Mouse (Mus musculus) stomach, postnatal 0 days (tissue): ENCODE measurements around the gene Gucd1. TPM values are rescaled to one million over a fixed set of nuclear protein-coding genes. Genes with fewer than 3 reads are reported as not detected.
"Not testable (repeated sequence)": the region's sequence is repeated elsewhere in the genome, so short reads cannot be mapped to it uniquely, and the experiment has no call there.

Source experiments
- ATAC-seq: fragments of 200-750 bp; cut with Nextera tagmentation; 2 replicates; pipeline ENCODE4 v1.8.0; 2017; ENCODE audit not compliant: low FRiP score, low TSS enrichment
- DNase-seq: peaks from one replicate; pipeline ENCODE4 v3.0.0-alpha.2; 2016; ENCODE audit warnings: low spot score
- H3K27ac ChIP-seq: fragments of 300-500 bp; sonication (generic); replicated peaks from 2 replicates; pipeline ENCODE4 v1.5.1; 2014; ENCODE audit warnings: mild to moderate bottlenecking, control low read depth
- H3K27me3 ChIP-seq: fragments of 300-500 bp; sonication (generic); 2 replicates; pipeline ENCODE4 v1.6.1; 2014; ENCODE audit warnings: low read length; ENCODE audit not compliant: control insufficient read depth, insufficient read depth
- H3K36me3 ChIP-seq: fragments of 300-500 bp; sonication (generic); 2 replicates; pipeline ENCODE4 v1.6.1; 2014; ENCODE audit warnings: low read length, mixed read lengths; ENCODE audit not compliant: control insufficient read depth, insufficient read depth
- H3K4me1 ChIP-seq: fragments of 300-500 bp; sonication (generic); replicated peaks from 2 replicates; pipeline ENCODE4 v1.6.1; 2014; ENCODE audit warnings: antibody characterized with exemption; ENCODE audit not compliant: control insufficient read depth, insufficient read depth
- H3K4me2 ChIP-seq: fragments of 300-500 bp; sonication (generic); replicated peaks from 2 replicates; pipeline ENCODE4 v1.6.1; 2014; ENCODE audit warnings: low read depth, mild to moderate bottlenecking, control low read depth, moderate library complexity
- H3K4me3 ChIP-seq: fragments of 300-500 bp; sonication (generic); 2 replicates; pipeline ENCODE4 v1.5.1; 2014; ENCODE audit warnings: low read depth, low read length, control low read depth
- H3K9ac ChIP-seq: fragments of 300-500 bp; sonication (generic); 2 replicates; pipeline ENCODE4 v1.6.1; 2014; ENCODE audit warnings: mild to moderate bottlenecking, low read length, control low read depth, mixed read lengths
- H3K9me3 ChIP-seq: fragments of 300-500 bp; sonication (generic); 2 replicates; pipeline ENCODE4 v1.6.1; 2016; ENCODE audit warnings: low read length; ENCODE audit not compliant: control insufficient read depth
- CTCF ChIP-seq: IDR thresholded peaks from 2 replicates; pipeline ENCODE4 v1.5.1; 2016; ENCODE audit warnings: antibody characterized with exemption, low read depth, mild to moderate bottlenecking, moderate library complexity
- EP300 ChIP-seq: optimal IDR thresholded peaks from 2 replicates; pipeline ENCODE3; 2016; ENCODE audit warnings: antibody characterized with exemption
- WGBS: fragments of 180-500 bp; shearing (Covaris S2); extraction: QIAGEN DNeasy Blood & Tissue Kit; methylation state at CpG from one replicate; pipeline ENCODE4 v1.1.7; 2014; 5-methylcytosine and 5-hydroxymethylcytosine counted together
- polyA plus RNA-seq: library from polyadenylated mRNA; unstranded; fragments of >200 nt; fragmentation: Nextera tagmentation; extraction: Ambion mirVana; gene quantifications from 2 replicates; pipeline ENCODE4 v1.2.1, GENCODE M21; 2015

Gucd1 gene
- 14.6 and 14.9 TPM in 2 replicates for polyA plus RNA-seq

DNA sequence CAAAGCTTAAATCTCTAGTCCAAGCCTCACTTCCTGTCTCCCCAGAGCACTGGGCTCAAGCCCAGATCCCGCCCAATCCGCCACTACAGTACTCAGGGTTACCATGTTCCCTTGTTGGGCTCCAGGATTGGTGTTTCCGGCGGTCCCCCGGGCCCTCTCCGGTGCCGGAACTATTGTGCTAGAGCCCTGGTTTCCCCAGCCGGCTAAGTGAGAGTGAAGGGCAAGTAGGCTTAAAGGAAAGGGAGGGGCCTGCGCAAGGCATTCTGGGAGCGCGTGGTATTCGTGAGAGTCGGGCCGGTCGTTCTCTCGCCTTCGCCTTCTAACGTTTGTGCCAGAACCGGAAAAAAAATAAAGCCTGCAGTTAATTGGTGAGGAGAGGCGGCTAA lies at the start of gene Gucd1:
Gene Gucd1, minus strand, starts transcription at position 215 of the 386 bp plus-strand sequence.
- TF ChIP-seq CTCF: no peak
- TF ChIP-seq EP300: peak; percentile 86
- Histone ChIP-seq H3K4me3 (peak within 1 kb of the TSS; percentile 85), H3K9me3 (no peaks in the 10 kb centered on the region), H3K27ac (peak within 1 kb of the TSS; percentile 99), H3K36me3 (peaks cover 5% of the 10 kb centered on the region; the same call in 1 of the 2 replicates), H3K9ac (peak within 1 kb of the TSS; percentile 89), H3K27me3 (no peaks in the 10 kb centered on the region), H3K4me2 (peak within 1 kb of the TSS; percentile 90), H3K4me1 (no peaks in the 10 kb centered on the region; the same call in 1 of the 2 replicates)
- WGBS: under 1% methylated on average over 20 of the region's 20 CpGs
- DNase-seq (peak; percentile 97), ATAC-seq (peak; percentile 93)

DNA sequence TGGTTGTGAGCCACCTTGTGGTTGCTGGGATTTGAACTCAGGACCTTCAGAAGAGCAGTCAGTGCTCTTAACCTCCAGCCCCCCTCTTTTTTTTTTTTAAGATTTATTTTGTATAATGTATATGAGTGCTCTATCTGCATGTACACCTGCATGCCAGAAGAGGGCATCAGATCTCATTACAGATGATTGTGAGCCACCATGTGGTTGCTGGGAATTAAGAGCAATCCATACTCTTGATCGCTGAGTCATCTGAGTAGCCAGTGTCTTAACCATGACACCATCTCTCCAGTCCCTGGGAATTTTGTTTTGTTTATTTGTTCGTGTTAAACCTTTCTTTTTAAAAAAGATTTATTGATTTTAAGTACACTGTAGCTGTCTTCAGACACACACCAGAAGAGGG lies 49.0 kb upstream of the Gucd1 start:
- H3K9ac ChIP-seq, H3K4me1 ChIP-seq, H3K27ac ChIP-seq, H3K9me3 ChIP-seq, H3K4me3 ChIP-seq, H3K36me3 ChIP-seq, H3K4me2 ChIP-seq, H3K27me3 ChIP-seq, ATAC-seq, DNase-seq: not testable (repeated sequence)
- TF ChIP-seq CTCF: peak; percentile 36
- WGBS: 76% methylated on average over 2 of the region's 2 CpGs

DNA sequence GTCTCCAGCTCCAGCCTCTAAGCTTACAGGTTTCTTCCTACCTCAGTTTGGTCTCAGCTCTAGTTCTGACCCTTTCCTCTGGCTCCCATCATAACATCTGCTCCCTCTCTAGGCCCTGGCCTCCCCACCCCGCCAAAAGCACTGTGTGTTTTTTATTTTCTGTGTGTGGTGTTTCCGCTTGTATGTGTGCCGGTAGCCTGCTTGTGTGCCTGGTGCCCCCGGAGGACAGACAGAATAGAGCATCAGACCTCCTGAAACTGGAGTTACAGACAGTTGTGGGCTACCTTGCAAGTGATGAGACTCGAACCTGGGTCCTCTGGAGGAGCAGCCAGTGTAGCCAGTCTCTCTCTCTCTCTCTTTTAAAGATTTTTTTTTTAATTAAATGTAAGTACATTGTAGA lies 48.5 kb upstream of the Gucd1 start:
- no peak for ATAC-seq
- no peaks in the 10 kb centered on the region for H3K4me1 ChIP-seq
- no peak for DNase-seq
- no peak overlapping the region for H3K9ac ChIP-seq
- H3K27me3 ChIP-seq: no peaks in the 10 kb centered on the region
- WGBS: 81% methylated on average over 5 of the region's 5 CpGs
- no peak overlapping the region for H3K27ac ChIP-seq
- H3K9me3 ChIP-seq: no peaks in the 10 kb centered on the region
- H3K36me3 ChIP-seq: no peaks in the 10 kb centered on the region
- H3K4me3 ChIP-seq: no peak overlapping the region
- TF ChIP-seq EP300 (no peak), CTCF (no peak)
- no peak overlapping the region for H3K4me2 ChIP-seq

DNA sequence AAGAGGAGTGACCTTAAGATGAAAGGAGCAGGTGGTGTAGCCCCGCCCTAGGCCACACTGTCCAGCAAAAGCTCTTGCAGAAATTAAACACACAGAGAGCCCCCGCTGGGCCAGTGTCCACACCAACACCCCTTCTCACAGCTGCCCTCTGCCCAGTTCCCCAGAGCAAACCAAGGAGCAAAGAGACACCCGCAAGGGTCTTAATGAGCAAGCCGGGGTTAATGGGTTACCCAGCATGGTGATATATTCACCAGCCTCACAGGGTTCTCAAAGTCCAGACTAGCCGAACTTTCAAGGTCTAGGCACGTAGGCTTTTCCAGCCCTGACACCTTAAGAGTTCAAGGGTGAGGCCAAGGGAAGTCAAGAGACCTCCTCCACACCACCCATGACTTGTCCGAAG lies 48.1 kb upstream of the Gucd1 start:
- Histone ChIP-seq H3K9ac (no peak overlapping the region), H3K36me3 (no peaks in the 10 kb centered on the region), H3K4me1 (no peaks in the 10 kb centered on the region), H3K4me2 (no peak overlapping the region), H3K4me3 (no peak overlapping the region), H3K9me3 (no peaks in the 10 kb centered on the region), H3K27ac (no peak overlapping the region), H3K27me3 (0 out of 2 replicates have a peak, but pooled peaks cover 2% of the 10 kb centered on the region)
- WGBS: 72% methylated on average over 7 of the region's 7 CpGs
- no peak for ATAC-seq
- no peak for TF ChIP-seq CTCF
- TF ChIP-seq EP300: no peak
- DNase-seq: no peak

GRCm38 (mm10) chr10:75565436-75565835 lies 47.7 kb upstream of the Gucd1 start:
- H3K9me3 ChIP-seq: no peaks in the 10 kb centered on the region
- no peak overlapping the region for H3K4me2 ChIP-seq
- H3K4me1 ChIP-seq: no peaks in the 10 kb centered on the region
- H3K27ac ChIP-seq: no peak overlapping the region
- no peak overlapping the region for H3K4me3 ChIP-seq
- TF ChIP-seq CTCF (no peak), EP300 (no peak)
- ATAC-seq (no peak), DNase-seq (no peak)
- WGBS: 53% methylated on average over 6 of the region's 6 CpGs
- no peak overlapping the region for H3K9ac ChIP-seq
- no peaks in the 10 kb centered on the region for H3K36me3 ChIP-seq
- 0 out of 2 replicates have a peak, but pooled peaks cover 2% of the 10 kb centered on the region for H3K27me3 ChIP-seq

GRCm38 (mm10) chr10:75564687-75565265 lies 47.0 kb upstream of the Gucd1 start:
- H3K9ac ChIP-seq: no peak overlapping the region
- H3K9me3 ChIP-seq: no peaks in the 10 kb centered on the region
- H3K4me2 ChIP-seq: no peak overlapping the region
- H3K36me3 ChIP-seq: no peaks in the 10 kb centered on the region
- WGBS: 85% methylated on average over 12 of the region's 12 CpGs
- no peak overlapping the region for H3K4me3 ChIP-seq
- H3K4me1 ChIP-seq: no peaks in the 10 kb centered on the region
- no peak for DNase-seq
- no peak for ATAC-seq
- H3K27me3 ChIP-seq: 0 out of 2 replicates have a peak, but pooled peaks cover 2% of the 10 kb centered on the region
- TF ChIP-seq CTCF: no peak
- no peak for TF ChIP-seq EP300
- H3K27ac ChIP-seq: no peak overlapping the region
